Mouse (Mus musculus) cortical plate, adult 2 months (tissue): ENCODE measurements around the gene Ptpn14. TPM values are rescaled to one million over a fixed set of nuclear protein-coding genes. Genes with fewer than 3 reads are reported as not detected.

Experiments used
- H3K27ac ChIP-seq: fragments of 200-500 bp; 2 replicates; pipeline ENCODE4 v1.5.1; 2012; ENCODE audit warnings: low read length, control low read depth, inconsistent platforms; ENCODE audit not compliant: insufficient read depth
- H3K4me1 ChIP-seq: fragments of 200-500 bp; 2 replicates; pipeline ENCODE4 v1.6.1; 2011; ENCODE audit warnings: low read length; ENCODE audit not compliant: control insufficient read depth, insufficient read depth
- H3K4me3 ChIP-seq: fragments of 200-500 bp; 2 replicates; pipeline ENCODE4 v1.5.1; 2011; ENCODE audit warnings: mild to moderate bottlenecking, low read length, control low read depth; ENCODE audit not compliant: insufficient read depth
- CTCF ChIP-seq: fragments of 200-500 bp; IDR thresholded peaks from 2 replicates; pipeline ENCODE4 v1.5.1; 2011; ENCODE audit warnings: mild to moderate bottlenecking, control low read depth, low read length; ENCODE audit not compliant: insufficient read depth; ENCODE audit errors: extremely low read depth
- POLR2A ChIP-seq: fragments of 200-500 bp; IDR thresholded peaks from 2 replicates; pipeline ENCODE4 v1.6.1; 2011; ENCODE audit warnings: mild to moderate bottlenecking, low read length, control low read depth; ENCODE audit not compliant: insufficient read depth; ENCODE audit errors: extremely low read depth
- polyA plus RNA-seq: library from polyadenylated mRNA; depleted of rRNA; stranded (reverse); fragments of >200 nt; gene quantifications from 2 replicates; pipeline ENCODE4 v1.2.3, GENCODE M21; 2012

Ptpn14 gene
- polyA plus RNA-seq, 1 experiment: 2.5 TPM

GRCm38 (mm10) chr1:189740075-189740474, 12.0 kb downstream of the Ptpn14 start:
- Histone ChIP-seq H3K4me3 (no peak overlapping the region), H3K27ac (no peak overlapping the region), H3K4me1 (no peaks in the 10 kb centered on the region)
- TF ChIP-seq POLR2A (no peak), CTCF (no peak)

- TF ChIP-seq CTCF: no peak
- TF ChIP-seq POLR2A: no peak
- no peak overlapping the region for H3K4me3 ChIP-seq
- H3K27ac ChIP-seq: no peak overlapping the region
- H3K4me1 ChIP-seq: no peaks in the 10 kb centered on the region
Observed at GRCm38 (mm10) chr1:189742041-189742440, 14.0 kb downstream of the Ptpn14 start.

GRCm38 (mm10) chr1:189743136-189743535, 15.1 kb downstream of the Ptpn14 start:
- H3K4me1 ChIP-seq: no peaks in the 10 kb centered on the region
- TF ChIP-seq POLR2A (no peak), CTCF (no peak)
- H3K4me3 ChIP-seq: no peak overlapping the region
- H3K27ac ChIP-seq: no peak overlapping the region

- Histone ChIP-seq H3K4me3 (no peak overlapping the region), H3K27ac (no peak overlapping the region), H3K4me1 (peaks cover 2% of the 10 kb centered on the region; the same call in 1 of the 2 replicates)
- no peak for TF ChIP-seq POLR2A
- no peak for TF ChIP-seq CTCF
Observed at GRCm38 (mm10) chr1:189744914-189745710, 17.0 kb downstream of the Ptpn14 start.

GRCm38 (mm10) chr1:189746520-189746919, 18.5 kb downstream of the Ptpn14 start:
- Histone ChIP-seq H3K4me1 (peaks cover 2% of the 10 kb centered on the region; the same call in 1 of the 2 replicates), H3K27ac (no peak overlapping the region), H3K4me3 (no peak overlapping the region)
- TF ChIP-seq CTCF: no peak
- TF ChIP-seq POLR2A: no peak

- TF ChIP-seq POLR2A (no peak), CTCF (no peak)
- Histone ChIP-seq H3K4me1 (peaks cover 2% of the 10 kb centered on the region; the same call in 1 of the 2 replicates), H3K4me3 (no peak overlapping the region), H3K27ac (no peak overlapping the region)
Observed at GRCm38 (mm10) chr1:189749789-189750188, 21.7 kb downstream of the Ptpn14 start.

- H3K27ac ChIP-seq: no peak overlapping the region
- no peak overlapping the region for H3K4me3 ChIP-seq
- H3K4me1 ChIP-seq: peaks cover 2% of the 10 kb centered on the region; the same call in 1 of the 2 replicates
- TF ChIP-seq POLR2A (no peak), CTCF (no peak)
Observed at GRCm38 (mm10) chr1:189750233-189750632, 22.2 kb downstream of the Ptpn14 start.

- TF ChIP-seq CTCF (no peak), POLR2A (no peak)
- Histone ChIP-seq H3K27ac (no peak overlapping the region), H3K4me3 (no peak overlapping the region), H3K4me1 (peaks cover 2% of the 10 kb centered on the region; the same call in 1 of the 2 replicates)
Observed at GRCm38 (mm10) chr1:189752245-189752644, 24.2 kb downstream of the Ptpn14 start.

- H3K27ac ChIP-seq: no peak overlapping the region
- no peak for TF ChIP-seq POLR2A
- TF ChIP-seq CTCF: no peak
- H3K4me1 ChIP-seq: peaks cover under 1% of the 10 kb centered on the region; the same call in 1 of the 2 replicates
- no peak overlapping the region for H3K4me3 ChIP-seq
Observed at GRCm38 (mm10) chr1:189755072-189755471, 27.0 kb downstream of the Ptpn14 start.
